Mouse (Mus musculus): ENCODE measurements at regions not wholly inside any gene's neighbourhood (a gene's known extent, or its start where the extent isn't known, plus 50 kb on each side); places are given as distances from the start of the nearest gene placed in this dataset.
A peak's percentile ranks its signal among the peaks of the same experiment; 100 is the strongest.

DNA sequence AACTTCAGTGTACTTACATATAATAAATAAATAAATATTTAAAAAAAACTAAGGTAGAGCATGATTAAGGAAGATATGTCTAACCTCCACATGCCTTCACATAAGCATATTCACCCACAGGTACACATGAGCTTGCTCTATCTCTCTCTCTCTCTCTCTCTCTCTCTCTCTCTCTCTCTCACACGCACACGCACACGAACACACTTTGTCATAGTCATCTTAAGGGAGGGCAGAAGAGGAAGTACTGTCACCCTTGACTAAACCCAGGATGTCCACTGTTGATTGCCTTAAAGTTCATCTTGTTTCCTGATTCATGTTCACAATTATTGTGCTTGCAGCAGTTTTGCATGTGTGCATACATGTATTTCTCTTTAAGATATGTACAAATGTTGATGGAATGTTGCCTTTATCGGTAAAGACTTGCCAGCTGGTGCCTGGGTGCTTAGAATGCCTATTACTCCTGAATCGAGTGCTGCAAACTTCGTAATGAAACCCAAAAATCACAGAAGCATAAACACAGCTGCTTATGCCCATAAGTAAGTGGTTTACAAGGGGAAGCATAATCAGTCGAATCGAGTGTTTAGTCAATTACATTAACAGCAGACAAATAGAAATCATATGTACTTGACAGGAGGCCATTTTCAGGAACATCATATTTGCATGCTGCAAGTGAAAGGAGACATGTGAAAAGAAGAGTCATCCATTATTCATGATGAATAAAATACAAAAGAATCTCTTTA, 84.3 kb downstream of the Tmem168 start:
- no peak for DNase-seq (ENCODE audit: low read depth)

DNA sequence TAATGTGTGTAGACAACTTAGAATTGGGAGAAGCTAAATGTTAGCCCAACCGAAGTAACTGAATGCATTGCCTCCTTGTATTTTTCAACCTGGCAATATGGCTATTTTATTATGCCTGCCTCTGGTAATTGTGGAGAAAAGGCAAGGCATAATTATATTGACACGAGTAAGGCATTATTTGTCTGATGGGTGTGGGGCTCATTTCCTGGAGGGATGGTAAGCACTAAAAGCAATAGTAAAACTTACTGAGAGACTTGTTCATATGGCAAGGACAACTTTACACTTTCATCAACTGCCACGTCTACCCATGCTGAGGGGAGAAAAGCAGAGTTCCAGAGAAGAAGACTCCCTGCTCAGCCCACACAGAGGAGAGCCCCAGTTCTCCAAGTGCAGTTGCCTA, 93.8 kb downstream of the Tmem168 start:
- no peak for DNase-seq (ENCODE audit: low read depth)

DNA sequence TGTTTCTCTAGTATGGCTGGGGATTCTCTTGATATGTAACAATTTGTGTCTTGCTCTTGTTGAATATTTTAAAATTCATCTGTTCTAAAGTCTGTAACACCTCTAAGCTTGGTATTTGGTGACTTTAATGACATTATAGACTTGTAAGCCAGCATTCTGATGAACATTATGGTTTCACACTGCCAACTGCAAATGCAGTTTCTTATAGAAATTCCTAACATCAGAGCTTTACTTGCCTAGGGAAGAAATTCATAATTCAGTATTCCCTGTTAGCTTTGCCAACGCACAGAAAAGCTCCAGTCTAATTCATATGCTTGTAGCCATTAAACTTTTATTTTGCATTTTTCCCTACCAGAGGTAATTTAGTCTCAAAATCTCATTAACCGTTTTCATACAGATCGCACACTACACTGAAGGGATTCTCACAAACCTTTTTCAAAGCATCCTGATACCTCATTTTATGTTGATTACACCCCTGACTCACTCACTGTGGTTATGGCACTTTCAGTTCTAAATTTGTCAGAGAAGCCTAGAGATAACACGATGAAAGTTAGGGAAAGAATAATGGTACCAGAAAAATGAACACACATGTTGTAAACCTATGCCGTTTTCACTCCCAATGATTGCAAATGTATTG, 131.3 kb downstream of the Tmem168 start:
- DNase-seq (ENCODE audit: low read depth), result no peak

DNA sequence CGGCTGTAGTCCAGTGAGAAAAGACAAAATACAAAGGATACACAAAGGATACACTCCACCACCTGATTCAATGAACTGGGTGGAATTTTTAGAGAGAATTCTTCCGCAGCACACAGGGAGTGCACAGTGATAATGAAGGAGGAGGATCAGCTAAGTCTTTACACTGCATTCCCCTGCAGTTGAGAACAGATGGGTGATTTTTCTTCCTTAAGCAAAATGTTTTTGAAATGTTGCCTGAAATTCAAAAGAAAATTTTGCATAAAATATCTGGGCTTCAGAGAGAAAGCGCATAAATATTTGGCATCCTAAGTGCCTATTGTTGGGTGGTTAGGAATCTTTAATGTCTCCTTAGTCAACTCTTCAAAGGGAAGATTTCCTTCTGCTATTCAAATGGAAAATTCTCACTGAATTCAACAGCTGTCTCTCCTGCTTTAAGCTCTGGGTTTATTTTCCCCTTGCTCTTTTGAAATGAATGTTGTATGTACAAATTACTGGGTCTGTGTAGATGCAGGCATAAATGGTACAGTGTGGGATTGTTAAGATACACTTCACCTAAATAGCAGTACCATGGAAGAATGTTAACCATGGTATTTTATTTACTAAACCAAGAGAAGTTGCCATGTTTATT, 158.6 kb downstream of the Tmem168 start:
- DNase-seq (ENCODE audit: low read depth), result no peak

DNA sequence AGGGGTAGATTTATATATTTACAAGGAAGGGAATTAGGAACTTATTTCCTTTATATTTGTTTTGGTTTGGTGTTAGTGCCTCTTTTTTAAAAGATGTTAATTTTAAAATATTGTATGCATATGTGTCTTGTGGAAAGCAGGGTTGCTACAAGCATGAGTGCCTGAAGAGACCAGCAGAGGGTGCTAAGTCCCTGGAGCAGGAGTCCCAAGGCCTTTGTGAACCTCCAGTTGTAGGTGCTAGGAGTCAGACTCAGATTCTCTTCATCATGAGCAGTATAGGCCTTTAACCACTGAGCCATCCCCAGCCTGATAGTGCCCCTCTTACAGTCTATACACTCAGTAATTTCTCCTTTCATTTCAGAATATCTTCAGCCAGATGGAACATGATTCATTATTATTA, 189.0 kb upstream of the Vwde start:
- peak; percentile 47 for DNase-seq (ENCODE audit: low read depth)

DNA sequence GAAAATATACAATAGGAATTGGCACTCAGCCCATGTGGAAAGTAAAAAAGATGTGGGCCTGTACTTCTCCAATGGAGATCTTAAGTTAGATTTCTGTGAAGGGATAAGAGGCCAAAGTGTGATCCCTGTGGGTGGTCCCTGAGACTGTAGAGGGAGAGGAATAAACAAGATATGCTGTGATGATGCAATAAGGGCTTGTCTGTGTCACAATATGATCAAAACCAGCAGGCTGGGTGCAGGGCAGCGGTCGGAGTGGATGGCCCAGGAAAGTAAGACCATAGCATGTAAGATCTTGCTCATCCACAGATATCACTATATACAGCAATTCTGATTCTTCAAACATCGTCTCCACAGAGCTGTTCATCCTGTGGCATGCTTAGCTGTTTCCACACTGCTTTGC, 188.3 kb upstream of the Vwde start:
- no peak for DNase-seq (ENCODE audit: low read depth)

DNA sequence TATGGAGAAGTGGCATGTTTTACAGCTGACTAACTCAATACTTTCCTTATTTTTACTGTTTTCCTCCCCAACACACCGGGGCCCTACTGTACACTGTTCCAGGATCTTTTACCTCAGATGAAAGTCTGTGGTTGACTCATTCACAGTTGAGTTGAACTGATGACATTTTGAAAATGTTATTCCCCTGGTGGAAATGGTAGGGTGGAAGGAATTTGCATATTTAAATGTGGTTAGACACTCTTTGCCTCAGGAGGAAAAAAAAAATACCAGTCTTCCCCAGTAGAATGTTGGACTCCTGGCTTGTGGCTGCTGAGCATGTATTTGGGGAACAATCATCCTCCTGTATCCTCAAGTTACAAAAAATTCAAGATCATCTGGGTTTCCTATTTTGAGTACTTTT, 159.7 kb upstream of the Vwde start:
- no peak for DNase-seq (ENCODE audit: low read depth)

DNA sequence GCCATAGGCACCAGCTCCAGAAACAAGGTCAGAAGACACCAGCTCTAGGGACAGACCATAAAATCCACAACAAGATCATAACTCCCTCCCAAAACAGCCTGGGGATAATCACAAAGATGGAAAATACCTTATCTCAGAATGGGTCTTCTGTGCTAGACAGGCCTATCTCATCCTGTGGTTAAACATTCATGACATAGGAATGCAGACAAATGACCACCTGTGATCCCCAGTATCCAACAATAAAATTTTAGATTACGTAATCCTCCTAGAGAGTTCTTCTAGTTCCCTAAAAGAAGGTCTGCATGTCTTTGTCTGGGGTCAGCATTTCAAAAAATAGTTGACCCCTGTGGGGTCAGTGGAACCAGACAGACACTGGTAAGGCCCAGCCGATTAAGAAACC, 158.4 kb upstream of the Vwde start:
- no peak for DNase-seq (ENCODE audit: low read depth)

DNA sequence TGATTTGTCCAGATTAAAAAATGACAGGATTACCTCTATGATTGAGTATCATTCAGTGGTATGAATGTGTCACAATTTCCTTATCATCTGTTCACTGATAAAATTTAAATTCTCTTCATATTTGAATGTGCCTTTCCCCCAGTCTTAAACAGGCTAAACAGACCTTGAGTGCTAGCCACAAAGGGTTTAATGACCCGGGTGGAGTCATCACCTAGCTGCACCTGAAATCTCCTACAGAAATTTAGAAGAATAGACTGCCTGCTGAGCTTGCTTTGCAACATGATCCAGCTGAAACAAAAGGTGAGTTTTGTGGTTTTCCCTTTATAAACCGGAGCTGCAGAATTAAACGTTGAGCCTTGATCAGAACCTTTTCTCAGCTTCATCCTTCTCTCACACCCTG, 156.1 kb upstream of the Vwde start:
- no peak for DNase-seq (ENCODE audit: low read depth)

DNA sequence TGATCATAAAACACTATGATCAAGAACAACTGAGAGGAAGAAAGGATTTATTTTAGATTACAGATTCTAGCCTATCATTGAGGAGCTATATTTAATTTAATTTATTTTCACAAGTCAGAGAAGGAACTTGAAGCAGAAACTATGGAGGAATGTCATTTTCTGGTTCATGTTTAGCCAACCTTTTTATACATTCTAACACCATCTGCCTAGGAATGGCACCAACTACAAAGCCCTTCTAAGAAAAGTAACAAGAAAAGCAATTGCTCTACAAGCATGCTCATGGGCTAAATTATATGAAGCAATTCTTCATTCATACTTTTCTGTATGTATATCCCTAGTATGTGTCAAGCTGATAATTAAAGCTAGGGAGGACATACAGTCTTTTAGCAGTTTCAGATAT, 155.0 kb upstream of the Vwde start:
- no peak for DNase-seq (ENCODE audit: low read depth)

DNA sequence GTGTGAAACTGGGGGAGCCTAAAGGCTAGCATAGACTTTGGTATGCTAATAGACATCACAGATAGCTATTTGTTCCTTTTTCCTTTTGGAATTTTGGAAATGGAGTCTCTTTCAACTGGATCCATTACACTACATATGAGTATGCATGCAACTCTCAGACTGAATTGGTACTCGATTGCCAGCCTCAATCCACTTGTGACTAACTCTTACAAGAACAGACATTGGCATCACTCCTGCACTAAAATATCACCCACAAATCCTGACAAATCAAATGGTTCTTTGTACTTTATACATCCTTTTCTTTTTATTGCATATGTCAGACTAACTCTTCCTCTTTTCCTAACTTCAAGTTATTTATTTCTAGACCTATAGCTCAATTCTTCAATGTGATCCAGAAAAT, 149.1 kb upstream of the Vwde start:
- no peak for DNase-seq (ENCODE audit: low read depth)

DNA sequence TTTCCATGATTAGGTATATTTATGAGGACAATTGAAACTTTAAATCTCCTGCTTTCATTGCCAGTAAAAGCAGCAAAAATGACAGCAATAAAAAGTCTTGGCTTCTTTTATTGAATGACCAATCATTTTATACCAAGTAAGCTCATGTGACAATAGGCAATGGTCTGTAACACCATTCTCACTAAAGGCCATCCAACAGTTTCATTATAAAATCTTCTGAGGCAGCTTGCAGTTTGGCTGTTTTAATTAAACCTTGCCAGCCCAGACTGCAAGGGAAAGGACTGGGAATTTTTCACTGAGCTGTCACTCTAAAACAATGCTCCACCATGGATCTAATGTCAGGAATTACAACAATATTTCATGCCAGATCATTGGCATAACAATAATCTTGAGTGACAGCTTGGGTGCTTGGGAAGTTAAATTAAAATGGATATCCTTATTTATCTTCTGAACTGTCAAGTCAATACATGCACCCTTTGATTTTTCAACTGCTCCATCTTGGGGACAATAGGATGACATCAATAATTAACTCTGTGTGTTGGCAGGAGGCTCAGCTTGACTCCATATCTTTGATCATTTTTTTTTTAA, 145.0 kb upstream of the Vwde start:
- DNase-seq (ENCODE audit: low read depth), result no peak

Data from NIH3T3 (cell line).